Mouse (Mus musculus) lung, postnatal 0 days (tissue): Measurements from ENCODE around the gene Eif3k. TPM values are rescaled to one million over a fixed set of nuclear protein-coding genes. Genes with fewer than 3 reads are reported as not detected.

Experiments used
- ATAC-seq: fragments of 200-750 bp; cut with Nextera tagmentation; 2 replicates; pipeline ENCODE4 v1.8.0; 2017; ENCODE audit warnings: moderate library complexity
- DNase-seq: peaks from one replicate; pipeline ENCODE4 v3.0.0-alpha.2; 2016; ENCODE audit warnings: low spot score
- H3K27ac ChIP-seq: fragments of 300-500 bp; sonication (generic); 2 replicates; pipeline ENCODE4 v1.5.1; 2014; ENCODE audit warnings: antibody characterized with exemption, mild to moderate bottlenecking, low read length, mixed read lengths
- H3K27me3 ChIP-seq: fragments of 300-500 bp; sonication (generic); replicated peaks from 2 replicates; pipeline ENCODE4 v1.6.1; 2014; ENCODE audit warnings: low read length, mixed read lengths; ENCODE audit not compliant: insufficient read depth
- H3K36me3 ChIP-seq: fragments of 300-500 bp; sonication (generic); 2 replicates; pipeline ENCODE4 v1.6.1; 2014; ENCODE audit warnings: low read length, mixed read lengths; ENCODE audit not compliant: insufficient read depth
- H3K4me1 ChIP-seq: fragments of 300-500 bp; sonication (generic); 2 replicates; pipeline ENCODE4 v1.6.1; 2014; ENCODE audit warnings: antibody characterized with exemption, low read depth, low read length, mixed read lengths; ENCODE audit not compliant: insufficient read depth
- H3K4me2 ChIP-seq: fragments of 300-500 bp; sonication (generic); replicated peaks from 2 replicates; pipeline ENCODE4 v1.6.1; 2014; ENCODE audit warnings: low read depth, mild to moderate bottlenecking, low read length, moderate library complexity, mixed read lengths
- H3K4me3 ChIP-seq: fragments of 300-500 bp; sonication (generic); 2 replicates; pipeline ENCODE4 v1.5.1; 2014; ENCODE audit warnings: low read depth, low read length
- H3K9ac ChIP-seq: fragments of 300-500 bp; sonication (generic); replicated peaks from 2 replicates; pipeline ENCODE4 v1.6.1; 2014; ENCODE audit warnings: low read depth, mild to moderate bottlenecking
- H3K9me3 ChIP-seq: fragments of 300-500 bp; sonication (generic); 2 replicates; pipeline ENCODE4 v1.6.1; 2016; ENCODE audit warnings: low read length, mixed read lengths
- CTCF ChIP-seq: IDR thresholded peaks from 2 replicates; pipeline ENCODE4 v1.5.1; 2016; ENCODE audit warnings: antibody characterized with exemption, mild to moderate bottlenecking
- EP300 ChIP-seq: IDR thresholded peaks from 2 replicates; pipeline ENCODE4 v1.6.1; 2016; ENCODE audit warnings: antibody characterized with exemption, mild to moderate bottlenecking, control low read depth
- WGBS: fragments of 180-500 bp; shearing (Covaris S2); extraction: QIAGEN DNeasy Blood & Tissue Kit; methylation state at CpG from one replicate; pipeline ENCODE4 v1.1.7; 2014; 5-methylcytosine and 5-hydroxymethylcytosine counted together
- polyA plus RNA-seq: library from polyadenylated mRNA; unstranded; fragments of >200 nt; fragmentation: Nextera tagmentation; extraction: Ambion mirVana; gene quantifications from 2 replicates; pipeline ENCODE4 v1.2.1, GENCODE M21; 2015

Gene Eif3k
- polyA plus RNA-seq, 1 experiment from 2014 or later, result 294 TPM

GRCm38 (mm10) chr7:28963399-28963923, 18.2 kb downstream of the Eif3k start:
- Histone ChIP-seq H3K9me3 (no peaks in the 10 kb centered on the region), H3K27me3 (no peaks in the 10 kb centered on the region), H3K27ac (peak overlapping the region; percentile 94; the same call in 1 of the 2 replicates), H3K36me3 (no peaks in the 10 kb centered on the region), H3K4me1 (peaks cover 5% of the 10 kb centered on the region; the same call in 1 of the 2 replicates), H3K9ac (no peak overlapping the region), H3K4me2 (no peak overlapping the region), H3K4me3 (no peak overlapping the region)
- DNase-seq, result no peak
- TF ChIP-seq CTCF, result no peak
- TF ChIP-seq EP300, result no peak
- no peak for ATAC-seq
- 72% methylated on average over 3 of the region's 3 CpGs for WGBS

DNA sequence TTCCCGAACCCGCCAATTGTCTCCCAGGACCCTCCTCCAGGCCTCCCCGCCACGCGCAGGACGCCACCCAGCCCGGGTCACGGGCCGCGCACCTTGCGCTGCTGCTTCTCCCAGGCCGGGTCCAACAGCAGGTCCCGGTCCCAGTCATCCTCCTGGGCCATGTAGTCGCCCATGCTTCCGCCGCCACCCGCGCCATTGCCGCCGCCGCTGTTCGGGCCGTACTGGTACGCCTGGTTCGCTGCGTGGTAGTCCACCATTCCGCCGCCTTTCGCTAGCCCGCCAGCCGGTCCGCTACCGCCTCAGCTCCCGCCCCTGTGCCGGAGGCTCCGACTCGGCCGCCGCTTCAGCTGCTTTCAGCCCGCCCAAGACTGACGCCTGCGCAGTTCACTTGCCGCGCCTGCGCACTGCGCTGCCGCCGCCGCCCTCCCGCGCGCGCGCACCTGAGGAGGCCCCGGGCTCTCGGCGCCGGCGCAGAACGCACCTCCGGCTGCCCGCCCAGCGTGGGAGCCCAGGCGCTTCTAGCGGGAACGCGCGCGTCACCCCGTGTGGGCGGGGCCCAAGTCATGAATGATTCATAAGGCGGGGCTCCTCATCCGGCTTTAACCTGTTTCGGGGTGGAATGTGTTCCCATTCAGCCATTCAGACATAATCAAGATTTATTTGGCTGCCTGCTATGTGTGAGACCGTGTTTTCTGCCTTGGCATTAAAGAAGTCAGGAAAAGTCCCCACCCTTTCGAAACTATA, 19.6 kb downstream of the Eif3k start, which contains the start of gene Actn4:
TSS of gene Actn4 (minus strand) at position 414 of the 744 bp plus-strand sequence.
- WGBS, result under 1% methylated on average over 74 of the region's 76 CpGs
- ATAC-seq, result peak; percentile 89
- Histone ChIP-seq H3K4me1 (peaks cover 17% of the 10 kb centered on the region; the same call in 1 of the 2 replicates), H3K4me3 (peak within 1 kb of the TSS; percentile 98), H3K9ac (peak within 1 kb of the TSS; percentile 95), H3K27ac (peak within 1 kb of the TSS; percentile 94), H3K27me3 (no peaks in the 10 kb centered on the region), H3K9me3 (no peaks in the 10 kb centered on the region), H3K4me2 (peak within 1 kb of the TSS; percentile 71), H3K36me3 (no peaks in the 10 kb centered on the region)
- peak; percentile 98 for DNase-seq
- no peak for TF ChIP-seq CTCF
- peak; percentile 68; the same call in 1 of the 2 replicates for TF ChIP-seq EP300

GRCm38 (mm10) chr7:28961584-28961926, 20.1 kb downstream of the Eif3k start:
- Histone ChIP-seq H3K36me3 (no peaks in the 10 kb centered on the region), H3K4me2 (peak overlapping the region; percentile 71), H3K27me3 (no peaks in the 10 kb centered on the region), H3K4me3 (peak overlapping the region; percentile 98), H3K4me1 (peaks cover 22% of the 10 kb centered on the region; the same call in 1 of the 2 replicates), H3K9me3 (no peaks in the 10 kb centered on the region), H3K9ac (peak overlapping the region; percentile 95), H3K27ac (peak overlapping the region; percentile 94)
- no peak for ATAC-seq
- no peak for DNase-seq
- TF ChIP-seq EP300 (no peak), CTCF (no peak)
- 2% methylated on average over 7 of the region's 7 CpGs for WGBS

DNA sequence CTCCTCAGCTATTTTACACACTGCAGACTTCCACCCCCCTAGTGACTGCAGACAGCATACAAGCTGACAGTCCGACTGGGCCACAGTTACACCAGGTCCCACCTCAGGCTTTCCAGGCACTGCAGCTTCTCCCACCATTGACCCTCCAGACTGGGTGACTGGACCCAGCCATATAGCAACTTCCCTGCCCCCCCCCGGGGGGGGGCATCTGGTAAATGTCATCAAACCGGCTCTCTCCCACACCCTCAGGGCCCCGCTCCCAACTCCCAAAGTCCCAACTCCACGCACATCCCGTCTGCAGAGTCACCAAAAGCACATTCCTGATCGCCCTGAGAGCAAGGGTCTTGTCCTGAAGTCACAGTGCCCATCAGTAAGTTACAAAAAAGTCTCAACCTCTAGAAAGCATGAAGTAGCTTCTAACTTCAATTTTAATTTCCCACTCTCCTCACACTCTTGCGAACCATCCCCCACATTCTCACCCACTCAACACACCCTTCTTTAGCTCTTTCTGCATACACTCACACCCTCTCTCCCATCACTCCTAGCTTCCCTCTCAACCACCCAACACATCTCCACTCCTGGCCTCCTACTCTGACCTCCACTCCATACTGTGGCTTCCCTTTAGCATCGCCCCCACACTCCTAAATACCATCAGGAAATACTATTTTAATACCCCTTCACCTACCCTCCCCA, 21.2 kb downstream of the Eif3k start:
- H3K4me2 ChIP-seq, result peak overlapping the region; percentile 71
- no peaks in the 10 kb centered on the region for H3K27me3 ChIP-seq
- ATAC-seq (no peak), DNase-seq (peak; percentile 75)
- H3K9me3 ChIP-seq, result no peaks in the 10 kb centered on the region
- no peaks in the 10 kb centered on the region for H3K36me3 ChIP-seq
- TF ChIP-seq CTCF, result no peak
- TF ChIP-seq EP300, result no peak; the same call in 1 of the 2 replicates
- peak overlapping the region; percentile 98 for H3K4me3 ChIP-seq
- H3K9ac ChIP-seq, result peak overlapping the region; percentile 95
- peaks cover 32% of the 10 kb centered on the region; the same call in 1 of the 2 replicates for H3K4me1 ChIP-seq
- H3K27ac ChIP-seq, result peak overlapping the region; percentile 94
- 19% methylated on average over 9 of the region's 9 CpGs for WGBS

GRCm38 (mm10) chr7:28959505-28960045, 22.1 kb downstream of the Eif3k start:
- TF ChIP-seq EP300 (peak; percentile 87), CTCF (no peak)
- Histone ChIP-seq H3K27ac (peak overlapping the region; percentile 94), H3K9me3 (no peaks in the 10 kb centered on the region), H3K4me1 (peaks cover 41% of the 10 kb centered on the region; the same call in 1 of the 2 replicates), H3K27me3 (no peaks in the 10 kb centered on the region), H3K4me3 (peak overlapping the region; percentile 98), H3K4me2 (peak overlapping the region; percentile 71), H3K9ac (peak overlapping the region; percentile 48), H3K36me3 (no peaks in the 10 kb centered on the region)
- ATAC-seq, result peak; percentile 54
- DNase-seq, result peak; percentile 91
- WGBS, result 18% methylated on average over 6 of the region's 6 CpGs

GRCm38 (mm10) chr7:28958770-28959169, 22.9 kb downstream of the Eif3k start:
- peak overlapping the region; percentile 71 for H3K4me2 ChIP-seq
- no peak for ATAC-seq
- TF ChIP-seq CTCF, result no peak
- no peaks in the 10 kb centered on the region for H3K9me3 ChIP-seq
- peaks cover 43% of the 10 kb centered on the region; the same call in 1 of the 2 replicates for H3K4me1 ChIP-seq
- 0 out of 2 replicates have a peak overlapping the region, but pooled peaks have one; percentile 98 for H3K4me3 ChIP-seq
- peak overlapping the region; percentile 48; the same call in 1 of the 2 replicates for H3K9ac ChIP-seq
- H3K36me3 ChIP-seq, result no peaks in the 10 kb centered on the region
- peak overlapping the region; percentile 94 for H3K27ac ChIP-seq
- 47% methylated on average over 1 of the region's 1 CpGs for WGBS
- no peak for DNase-seq
- H3K27me3 ChIP-seq, result no peaks in the 10 kb centered on the region
